Mouse (Mus musculus) ovary, postnatal 10 days (tissue): ENCODE measurements around the gene Zic2.

Experiments used
- DNase-seq: peaks from one replicate; pipeline ENCODE4 v3.0.0; 2022; ENCODE audit warnings: low spot score

Gene Zic2

GRCm38 (mm10) chr14:122477261-122477671 is 2.0 kb downstream of the Zic2 start:
- DNase-seq = no peak

- DNase-seq = no peak
These were observed 2.8 kb downstream of the Zic2 start for GRCm38 (mm10) chr14:122477971-122478573.

GRCm38 (mm10) chr14:122478574-122479011 is 3.4 kb downstream of the Zic2 start:
- no peak for DNase-seq

- DNase-seq = no peak
These were observed 4.3 kb downstream of the Zic2 start for GRCm38 (mm10) chr14:122479461-122480109.

GRCm38 (mm10) chr14:122480355-122480754 is 5.1 kb downstream of the Zic2 start:
- DNase-seq = no peak

GRCm38 (mm10) chr14:122481181-122481580 is 5.9 kb downstream of the Zic2 start:
- DNase-seq = no peak

GRCm38 (mm10) chr14:122482081-122483023 is 7.1 kb downstream of the Zic2 start:
- DNase-seq = no peak

- no peak for DNase-seq
These were observed 7.8 kb downstream of the Zic2 start for GRCm38 (mm10) chr14:122483024-122483385.

GRCm38 (mm10) chr14:122483556-122484421 is 8.6 kb downstream of the Zic2 start:
- DNase-seq = no peak

- DNase-seq = no peak
These were observed 9.2 kb downstream of the Zic2 start for GRCm38 (mm10) chr14:122484458-122484843.

GRCm38 (mm10) chr14:122484844-122485551 is 9.8 kb downstream of the Zic2 start:
- no peak for DNase-seq

GRCm38 (mm10) chr14:122485635-122486181 is 10.5 kb downstream of the Zic2 start:
- no peak for DNase-seq

GRCm38 (mm10) chr14:122486611-122487010 is 11.4 kb downstream of the Zic2 start:
- DNase-seq = no peak

- no peak for DNase-seq
These were observed 12.1 kb downstream of the Zic2 start for GRCm38 (mm10) chr14:122487366-122487765.

- DNase-seq = no peak
These were observed 13.8 kb downstream of the Zic2 start for GRCm38 (mm10) chr14:122489041-122489440.

GRCm38 (mm10) chr14:122489686-122490414 is 14.6 kb downstream of the Zic2 start:
- no peak for DNase-seq

- no peak for DNase-seq
These were observed 15.4 kb downstream of the Zic2 start, which contains the start of gene Gm10837 for GRCm38 (mm10) chr14:122490441-122491328. Gene Gm10837, plus strand, starts transcription at chr14:122490586.

- no peak for DNase-seq
These were observed 16.3 kb downstream of the Zic2 start for GRCm38 (mm10) chr14:122491521-122491920.

GRCm38 (mm10) chr14:122492015-122492414 is 16.8 kb downstream of the Zic2 start:
- DNase-seq = no peak
